Mouse (Mus musculus): ENCODE results near the gene Apmap. TPM values are rescaled to one million over a fixed set of nuclear protein-coding genes. Genes with fewer than 3 reads are reported as not detected.
A peak's percentile ranks its signal among the peaks of the same experiment; 100 is the strongest.

Apmap gene
- polyA plus RNA-seq, 1 experiment from 2014 or later: 48.3 TPM

DNA sequence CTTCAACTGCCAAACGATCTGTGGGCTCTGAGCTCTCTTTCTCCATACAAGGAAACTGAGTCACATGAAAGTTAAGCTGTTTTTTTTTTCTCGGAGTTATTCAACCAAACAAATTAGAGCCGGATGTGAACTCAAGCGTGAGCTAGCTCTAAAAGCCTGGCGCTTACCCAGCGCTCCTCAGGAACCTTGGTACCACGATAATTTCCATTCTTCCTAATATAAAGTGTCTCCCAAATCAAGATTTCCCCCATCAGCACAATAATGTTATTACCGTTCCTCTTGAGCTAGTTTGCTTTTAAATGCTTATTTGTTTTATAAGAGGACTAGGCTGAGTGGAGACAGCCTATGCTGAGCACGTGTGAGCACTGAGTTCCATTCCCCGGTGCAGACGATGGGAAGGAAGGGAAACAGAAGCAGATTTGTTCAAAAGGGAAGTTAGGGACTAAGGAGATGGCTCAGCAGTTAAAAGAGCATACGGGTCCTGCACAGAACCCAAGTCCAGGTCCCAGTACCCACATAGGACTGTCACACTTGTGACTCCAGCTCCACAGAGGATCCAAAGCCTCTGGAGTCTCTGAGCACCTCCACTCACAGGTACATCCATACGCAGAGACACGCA is 39.4 kb upstream of the Apmap start:
- Histone ChIP-seq H3K4me1 (ENCODE audit: control insufficient read depth, insufficient read depth, low read length) (peaks cover 10% of the 10 kb centered on the region; the same call in 1 of the 2 replicates), H3K36me3 (ENCODE audit: control insufficient read depth, insufficient read depth, low read length) (no peaks in the 10 kb centered on the region), H3K4me2 (ENCODE audit: low read depth, low read length) (no peak overlapping the region), H3K9ac (replicated peaks; ENCODE audit: low read depth, low read length) (no peak overlapping the region), H3K27ac (ENCODE audit: low read depth, low read length) (no peak overlapping the region), H3K4me3 (ENCODE audit: low read depth, low read length) (no peak overlapping the region), H3K9me3 (ENCODE audit: control insufficient read depth, low read length) (no peaks in the 10 kb centered on the region), H3K27me3 (ENCODE audit: control insufficient read depth, insufficient read depth, low read length) (no peaks in the 10 kb centered on the region)
- 72% methylated on average over 14 of the region's 14 CpGs for WGBS
- no peak for ATAC-seq (ENCODE audit: low read depth)

DNA sequence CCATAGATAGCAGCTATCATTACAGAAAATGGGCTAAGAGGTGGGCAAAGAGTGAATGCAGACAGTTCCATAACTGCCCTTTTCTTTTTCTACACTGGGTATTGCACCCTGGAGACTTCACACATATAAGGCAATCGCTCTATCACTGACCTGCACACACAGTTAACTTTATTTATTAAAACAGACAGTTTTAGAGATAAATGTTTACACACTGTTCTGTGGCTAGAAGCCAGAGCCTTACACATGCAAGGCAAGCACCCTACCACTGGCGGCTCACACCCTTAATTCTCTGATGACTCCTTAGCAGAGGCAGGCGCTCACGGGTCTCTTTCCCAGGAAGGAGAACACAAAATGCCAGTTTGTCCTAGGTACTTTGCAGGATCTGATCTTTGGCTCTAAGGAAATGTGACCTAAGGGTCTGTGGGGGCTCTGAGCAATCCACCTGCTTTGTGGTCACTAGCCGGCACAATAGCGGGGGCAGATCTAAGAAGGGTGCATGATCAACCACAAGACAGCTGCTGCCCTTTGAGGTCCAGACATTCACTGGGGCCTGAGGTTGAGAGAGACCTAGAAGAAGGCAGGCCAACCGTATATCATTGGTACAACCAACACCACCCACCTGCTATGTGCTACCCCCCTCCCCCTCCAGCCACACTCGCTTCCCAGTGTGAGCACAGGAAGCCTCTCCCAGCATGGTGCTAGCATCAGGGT is 38.2 kb upstream of the Apmap start:
- no peaks in the 10 kb centered on the region for H3K9me3 ChIP-seq (ENCODE audit: control insufficient read depth, low read length)
- ATAC-seq (ENCODE audit: low read depth): no peak
- no peaks in the 10 kb centered on the region for H3K36me3 ChIP-seq (ENCODE audit: control insufficient read depth, insufficient read depth, low read length)
- H3K4me3 ChIP-seq (ENCODE audit: low read depth, low read length): no peak overlapping the region
- 76% methylated on average over 8 of the region's 8 CpGs for WGBS
- H3K27ac ChIP-seq (ENCODE audit: low read depth, low read length): no peak overlapping the region; the same call in 1 of the 2 replicates
- no peak overlapping the region for H3K4me2 ChIP-seq (ENCODE audit: low read depth, low read length)
- no peaks in the 10 kb centered on the region for H3K27me3 ChIP-seq (ENCODE audit: control insufficient read depth, insufficient read depth, low read length)
- H3K9ac ChIP-seq (replicated peaks; ENCODE audit: low read depth, low read length): no peak overlapping the region
- H3K4me1 ChIP-seq (ENCODE audit: control insufficient read depth, insufficient read depth, low read length): peaks cover 10% of the 10 kb centered on the region; the same call in 1 of the 2 replicates

DNA sequence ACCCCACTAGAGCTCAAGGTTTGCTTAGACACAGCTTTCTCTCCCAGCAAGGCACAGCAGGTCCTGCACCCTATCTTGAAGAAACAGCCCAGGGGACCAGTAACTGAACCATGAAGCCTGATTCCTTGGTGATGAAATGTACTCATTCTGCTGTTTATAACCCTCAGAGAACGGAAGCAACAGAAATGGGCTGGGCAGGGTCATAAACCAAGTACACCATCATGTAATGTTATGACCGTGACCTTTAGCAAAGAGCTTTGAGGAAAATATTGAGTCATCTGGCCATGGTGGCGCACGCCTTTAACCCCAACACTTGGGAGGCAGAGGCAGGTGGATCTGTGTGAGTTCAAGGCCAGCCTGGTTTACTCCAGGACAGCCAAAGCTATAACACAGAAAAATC is 36.9 kb upstream of the Apmap start:
- Histone ChIP-seq H3K4me1 (ENCODE audit: control insufficient read depth, insufficient read depth, low read length) (0 out of 2 replicates have a peak, but pooled peaks cover 8% of the 10 kb centered on the region), H3K9ac (replicated peaks; ENCODE audit: low read depth, low read length) (no peak overlapping the region), H3K9me3 (ENCODE audit: control insufficient read depth, low read length) (no peaks in the 10 kb centered on the region), H3K27ac (ENCODE audit: low read depth, low read length) (peak overlapping the region; percentile 84), H3K4me2 (ENCODE audit: low read depth, low read length) (no peak overlapping the region), H3K36me3 (ENCODE audit: control insufficient read depth, insufficient read depth, low read length) (no peaks in the 10 kb centered on the region), H3K4me3 (ENCODE audit: low read depth, low read length) (no peak overlapping the region), H3K27me3 (ENCODE audit: control insufficient read depth, insufficient read depth, low read length) (no peaks in the 10 kb centered on the region)
- WGBS: 76% methylated on average over 4 of the region's 4 CpGs
- no peak for ATAC-seq (ENCODE audit: low read depth)

DNA sequence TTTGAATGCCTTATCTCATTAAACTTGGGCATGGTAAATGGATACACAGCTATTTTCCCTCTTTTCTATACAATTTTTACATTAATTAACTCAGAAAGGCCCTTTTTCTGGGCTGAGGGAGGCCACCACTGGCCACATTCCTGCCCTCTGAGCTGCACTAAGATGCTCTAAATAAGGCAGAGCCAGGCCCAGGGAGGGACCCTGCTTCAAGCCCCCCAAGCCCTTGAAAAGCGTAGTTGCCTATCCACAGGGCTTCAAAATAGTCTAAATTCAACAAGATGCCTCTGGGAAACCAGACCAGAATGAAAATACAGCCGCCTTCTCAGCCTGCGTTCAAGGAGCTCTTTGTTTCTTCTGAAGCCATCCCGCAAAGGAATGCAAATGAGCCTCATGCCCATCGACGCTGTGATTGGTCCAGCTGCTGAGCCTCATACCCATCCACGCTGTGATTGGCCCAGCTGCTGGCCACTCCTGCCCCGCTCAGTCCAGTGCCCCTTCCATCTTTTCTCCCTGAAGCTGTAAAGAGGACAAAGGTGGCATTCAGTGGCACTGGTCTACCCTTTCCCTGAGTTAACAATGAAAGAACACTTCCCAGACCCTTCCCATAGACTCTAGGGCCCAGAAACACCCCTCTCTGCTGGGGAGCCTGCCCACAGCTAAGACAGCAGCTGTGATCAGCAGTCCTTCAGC is 35.5 kb upstream of the Apmap start:
- no peak overlapping the region for H3K9ac ChIP-seq (replicated peaks; ENCODE audit: low read depth, low read length)

DNA sequence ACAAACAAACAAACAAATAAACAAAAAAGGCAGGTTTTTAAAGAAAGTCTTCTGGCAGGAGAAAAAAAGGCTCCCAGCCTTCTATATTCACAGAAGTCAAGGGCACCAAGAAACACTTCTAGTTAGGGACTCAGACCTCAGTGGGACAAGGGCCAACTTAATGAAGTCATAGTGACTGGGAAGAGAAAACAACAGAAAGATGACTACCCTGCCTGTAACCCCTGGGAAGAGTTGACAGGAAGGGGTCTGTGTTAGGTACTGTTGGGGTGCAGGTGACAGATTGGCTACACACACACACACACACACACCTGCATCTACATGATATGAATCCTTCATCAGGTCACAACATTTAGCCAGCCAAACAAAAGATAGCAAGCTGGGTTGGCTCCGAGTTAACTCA is 34.8 kb upstream of the Apmap start:
- H3K4me2 ChIP-seq (ENCODE audit: low read depth, low read length): no peak overlapping the region
- no peaks in the 10 kb centered on the region for H3K36me3 ChIP-seq (ENCODE audit: control insufficient read depth, insufficient read depth, low read length)
- H3K27me3 ChIP-seq (ENCODE audit: control insufficient read depth, insufficient read depth, low read length): no peaks in the 10 kb centered on the region
- H3K9me3 ChIP-seq (ENCODE audit: control insufficient read depth, low read length): no peaks in the 10 kb centered on the region
- H3K27ac ChIP-seq (ENCODE audit: low read depth, low read length): peak overlapping the region; percentile 74
- 66% methylated on average over 1 of the region's 1 CpGs for WGBS
- no peak for ATAC-seq (ENCODE audit: low read depth)
- H3K4me1 ChIP-seq (ENCODE audit: control insufficient read depth, insufficient read depth, low read length): 0 out of 2 replicates have a peak, but pooled peaks cover 3% of the 10 kb centered on the region
- no peak overlapping the region for H3K4me3 ChIP-seq (ENCODE audit: low read depth, low read length)
- H3K9ac ChIP-seq (replicated peaks; ENCODE audit: low read depth, low read length): no peak overlapping the region

More for the DNA sequence above, 35.5 kb upstream of the Apmap start:
- Histone ChIP-seq H3K27ac (ENCODE audit: low read depth, low read length) (peak overlapping the region; percentile 84), H3K36me3 (ENCODE audit: control insufficient read depth, insufficient read depth, low read length) (no peaks in the 10 kb centered on the region), H3K9me3 (ENCODE audit: control insufficient read depth, low read length) (no peaks in the 10 kb centered on the region), H3K27me3 (ENCODE audit: control insufficient read depth, insufficient read depth, low read length) (no peaks in the 10 kb centered on the region), H3K4me3 (ENCODE audit: low read depth, low read length) (no peak overlapping the region), H3K4me2 (ENCODE audit: low read depth, low read length) (0 out of 2 replicates have a peak overlapping the region, but pooled peaks have one; percentile 26), H3K4me1 (ENCODE audit: control insufficient read depth, insufficient read depth, low read length) (0 out of 2 replicates have a peak, but pooled peaks cover 7% of the 10 kb centered on the region)
- ATAC-seq (ENCODE audit: low read depth): peak; percentile 99
- WGBS: 26% methylated on average over 8 of the region's 8 CpGs

DNA sequence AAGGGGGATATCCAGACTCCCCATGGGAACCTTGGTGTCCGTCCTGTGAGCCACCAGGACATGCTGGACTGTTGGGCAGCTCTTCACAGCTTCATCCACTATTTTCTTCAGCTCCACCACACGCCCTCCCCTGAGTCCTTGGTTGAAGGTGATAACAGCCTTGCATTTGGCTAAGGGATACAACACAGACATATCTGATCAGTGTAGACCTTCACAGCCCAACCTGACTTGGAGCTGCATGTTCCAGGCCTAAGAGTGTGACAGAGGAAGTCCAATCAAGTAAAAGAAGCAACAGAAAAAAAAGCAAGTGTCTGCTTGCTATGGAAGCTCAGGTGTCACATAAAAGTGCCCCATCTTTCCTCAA is 30.0 kb upstream of the Apmap start:
- H3K9me3 ChIP-seq (ENCODE audit: control insufficient read depth, low read length): no peaks in the 10 kb centered on the region
- no peak overlapping the region for H3K9ac ChIP-seq (replicated peaks; ENCODE audit: low read depth, low read length)
- H3K36me3 ChIP-seq (ENCODE audit: control insufficient read depth, insufficient read depth, low read length): no peaks in the 10 kb centered on the region
- H3K27ac ChIP-seq (ENCODE audit: low read depth, low read length): peak overlapping the region; percentile 65; the same call in 1 of the 2 replicates
- 47% methylated on average over 2 of the region's 2 CpGs for WGBS
- H3K4me1 ChIP-seq (ENCODE audit: control insufficient read depth, insufficient read depth, low read length): no peaks in the 10 kb centered on the region
- peak; percentile 22; the same call in 1 of the 2 replicates for ATAC-seq (ENCODE audit: low read depth)
- H3K4me2 ChIP-seq (ENCODE audit: low read depth, low read length): no peak overlapping the region
- H3K27me3 ChIP-seq (ENCODE audit: control insufficient read depth, insufficient read depth, low read length): no peaks in the 10 kb centered on the region
- H3K4me3 ChIP-seq (ENCODE audit: low read depth, low read length): no peak overlapping the region

DNA sequence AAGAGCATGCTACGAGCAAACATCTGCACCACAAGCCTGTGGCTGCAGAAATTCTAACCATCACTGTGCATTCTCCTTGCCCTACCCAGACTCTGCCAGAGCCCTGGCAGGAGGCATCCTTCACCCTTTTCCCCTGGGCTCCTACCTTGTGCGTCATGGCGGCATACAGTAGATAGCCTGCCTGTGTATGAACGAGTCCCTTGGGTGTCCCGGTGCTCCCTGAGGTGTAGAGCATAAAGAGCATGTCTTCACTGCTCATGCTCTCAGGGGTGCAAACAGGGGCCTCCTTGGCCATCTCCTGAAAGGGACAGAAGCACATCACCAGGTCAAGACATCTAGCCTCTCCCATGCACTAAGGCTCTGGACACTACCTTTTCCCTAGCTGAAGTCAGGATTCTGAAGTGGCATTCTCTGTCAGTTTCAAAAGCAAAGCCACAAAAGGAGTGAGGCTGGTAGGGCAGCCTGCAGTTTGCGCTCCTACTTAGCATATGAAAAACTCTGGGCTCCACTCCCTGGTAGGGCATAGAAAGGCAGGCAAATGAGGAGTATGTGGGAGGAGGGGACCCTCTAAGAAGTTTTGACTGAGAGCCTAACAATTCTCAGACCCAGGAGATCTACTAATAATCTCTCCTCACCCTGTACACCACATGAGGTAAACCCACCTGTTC is 29.5 kb upstream of the Apmap start:
- peak; percentile 60; the same call in 1 of the 2 replicates for ATAC-seq (ENCODE audit: low read depth)
- Histone ChIP-seq H3K4me2 (ENCODE audit: low read depth, low read length) (no peak overlapping the region), H3K36me3 (ENCODE audit: control insufficient read depth, insufficient read depth, low read length) (no peaks in the 10 kb centered on the region), H3K4me1 (ENCODE audit: control insufficient read depth, insufficient read depth, low read length) (no peaks in the 10 kb centered on the region), H3K4me3 (ENCODE audit: low read depth, low read length) (no peak overlapping the region), H3K27me3 (ENCODE audit: control insufficient read depth, insufficient read depth, low read length) (no peaks in the 10 kb centered on the region), H3K27ac (ENCODE audit: low read depth, low read length) (peak overlapping the region; percentile 65), H3K9ac (replicated peaks; ENCODE audit: low read depth, low read length) (no peak overlapping the region; the same call in 1 of the 2 replicates), H3K9me3 (ENCODE audit: control insufficient read depth, low read length) (no peaks in the 10 kb centered on the region)
- 45% methylated on average over 6 of the region's 6 CpGs for WGBS

DNA sequence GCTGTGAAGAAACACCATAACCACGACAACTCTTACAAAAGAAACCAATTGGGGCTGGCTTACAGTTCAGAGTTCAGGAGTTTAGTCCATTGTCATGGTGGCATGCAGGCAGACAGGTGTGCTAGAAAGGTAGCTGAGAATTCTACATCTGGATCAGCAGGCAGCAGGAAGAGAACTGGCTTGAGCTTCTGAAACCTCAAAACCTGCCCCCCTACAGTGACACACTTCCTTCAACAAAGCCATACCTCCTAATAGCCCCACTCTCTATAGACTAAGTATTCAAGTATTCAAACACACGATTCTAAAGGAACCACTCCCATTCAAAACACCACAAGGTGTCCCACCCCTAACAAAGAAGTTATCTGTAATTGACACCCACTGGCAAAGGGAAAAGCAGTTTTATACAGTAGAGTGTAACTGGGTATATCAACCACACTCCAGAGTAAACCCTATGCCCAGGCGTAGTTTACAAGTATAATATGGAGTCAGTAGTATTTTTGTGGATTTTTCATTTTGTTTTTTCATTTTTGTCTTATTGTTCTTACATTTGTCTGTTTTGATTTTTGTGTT is 27.6 kb upstream of the Apmap start:
- WGBS: 71% methylated on average over 3 of the region's 3 CpGs
- H3K4me2 ChIP-seq (ENCODE audit: low read depth, low read length): no peak overlapping the region
- no peaks in the 10 kb centered on the region for H3K36me3 ChIP-seq (ENCODE audit: control insufficient read depth, insufficient read depth, low read length)

More for the DNA sequence above, 27.6 kb upstream of the Apmap start:
- no peak overlapping the region for H3K27ac ChIP-seq (ENCODE audit: low read depth, low read length)
- ATAC-seq (ENCODE audit: low read depth): no peak
- H3K27me3 ChIP-seq (ENCODE audit: control insufficient read depth, insufficient read depth, low read length): no peaks in the 10 kb centered on the region
- no peak overlapping the region for H3K9ac ChIP-seq (replicated peaks; ENCODE audit: low read depth, low read length)
- H3K4me3 ChIP-seq (ENCODE audit: low read depth, low read length): no peak overlapping the region
- no peaks in the 10 kb centered on the region for H3K4me1 ChIP-seq (ENCODE audit: control insufficient read depth, insufficient read depth, low read length)
- no peaks in the 10 kb centered on the region for H3K9me3 ChIP-seq (ENCODE audit: control insufficient read depth, low read length)
